Mouse (Mus musculus) granulocyte monocyte progenitor cell, adult 5-6 weeks (primary cell): ENCODE data around the gene Pea15a. TPM values are rescaled to one million over a fixed set of nuclear protein-coding genes. Genes with fewer than 3 reads are reported as not detected.

Source experiments
- ATAC-seq: replicated peaks from 2 replicates; pipeline ENCODE4 v1.8.0; 2016; ENCODE audit warnings: mild to moderate bottlenecking, moderate TSS enrichment, inconsistent platforms; ENCODE audit not compliant: poor library complexity, severe bottlenecking
- total RNA-seq, 2 experiments: library from RNA; stranded (forward) in 1 of 2; stranded (reverse) in 1 of 2; fragments of 200-712, 200-1000 nt in 1 of 2; fragments of >200 nt in 1 of 2; fragmentation: Nextera tagmentation in 1 of 2; gene quantifications; 2 replicates each; pipeline ENCODE4 v1.2.3; 2014 to 2017

The Pea15a gene
- total RNA-seq, 2 experiments from 2014 or later = 1.2 to 3.5 TPM

DNA sequence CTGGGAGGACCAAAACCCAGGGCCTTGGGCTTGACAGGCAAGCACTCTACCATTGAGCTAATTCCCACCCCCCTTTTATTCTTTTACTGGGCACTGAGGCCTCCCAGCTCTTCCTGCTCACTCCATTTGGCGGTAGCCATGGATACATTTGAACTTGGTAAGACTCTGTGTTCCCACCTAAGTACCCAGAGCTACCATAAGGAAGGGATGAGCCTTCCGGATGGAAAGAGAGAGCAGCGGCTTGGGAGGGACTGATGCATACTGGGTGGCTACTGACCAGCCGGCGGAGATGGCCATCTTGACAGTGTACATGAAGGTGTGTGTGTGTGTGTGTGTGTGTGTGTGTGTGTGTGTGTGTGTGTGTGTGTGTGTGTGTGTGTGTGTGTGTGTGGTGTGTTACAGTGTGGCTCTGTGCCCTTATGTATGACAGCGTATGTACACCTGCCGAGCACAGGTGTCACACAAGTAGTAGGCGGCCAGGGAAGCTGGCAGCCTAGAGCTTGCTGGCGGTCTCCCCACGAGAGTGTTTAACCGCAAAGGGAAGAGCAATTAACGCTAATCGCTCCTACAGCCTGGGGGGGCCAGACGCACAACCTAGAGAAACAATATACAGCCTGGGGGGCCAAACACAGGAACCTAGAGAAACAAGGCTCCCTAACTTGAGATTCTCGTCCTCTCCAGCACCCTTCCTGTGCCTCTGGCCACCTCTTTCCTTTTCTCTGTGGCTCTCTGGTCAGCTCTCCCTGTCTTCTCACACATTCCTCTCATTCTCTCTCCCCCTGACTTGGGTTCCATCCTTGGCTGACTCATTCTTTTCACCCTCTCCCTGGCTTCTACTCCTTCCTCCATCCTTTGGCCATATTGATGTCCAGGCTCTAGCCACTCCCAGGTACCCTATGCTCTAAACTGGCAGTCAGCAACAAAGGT lies 1.5 kb downstream of the Pea15a start:
- no peak for ATAC-seq

DNA sequence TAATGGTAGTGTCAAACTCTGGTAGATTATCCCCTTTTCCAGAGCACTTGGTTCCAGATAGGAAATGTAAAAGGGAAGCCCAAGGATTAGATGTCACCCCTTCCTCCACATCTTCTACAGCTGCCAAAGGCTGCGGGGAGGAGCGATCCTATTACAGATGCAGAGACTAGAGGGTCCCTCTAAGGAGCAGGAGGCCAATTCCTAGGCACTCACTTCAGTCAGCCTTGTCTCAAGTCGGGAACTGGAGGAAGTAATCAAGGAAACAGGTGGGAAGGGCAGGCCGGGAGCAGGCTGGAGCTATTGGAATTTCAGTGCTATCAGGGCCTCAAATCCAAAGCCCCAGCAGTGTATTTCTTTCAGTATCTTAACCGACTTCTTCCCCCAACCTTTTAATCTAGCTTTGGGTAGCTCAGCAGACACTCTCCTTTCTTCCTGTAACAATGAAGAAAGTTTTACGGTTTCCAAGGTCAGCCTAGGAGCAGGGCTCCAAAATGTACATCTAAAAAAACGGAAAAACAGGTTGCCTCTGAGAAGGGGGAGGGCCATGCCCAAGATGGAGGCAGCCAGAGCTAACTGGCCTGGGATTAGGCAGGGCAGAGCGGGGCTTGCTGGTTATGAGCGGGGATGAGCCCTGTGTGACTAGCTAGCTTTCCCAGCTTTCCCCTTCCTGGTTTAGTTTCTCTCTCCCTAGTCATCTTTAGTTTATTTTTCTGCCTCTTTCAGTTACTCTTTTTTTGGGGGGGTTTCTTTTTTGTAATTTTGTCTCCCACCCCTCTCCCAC lies 2.4 kb downstream of the Pea15a start:
- no peak for ATAC-seq

DNA sequence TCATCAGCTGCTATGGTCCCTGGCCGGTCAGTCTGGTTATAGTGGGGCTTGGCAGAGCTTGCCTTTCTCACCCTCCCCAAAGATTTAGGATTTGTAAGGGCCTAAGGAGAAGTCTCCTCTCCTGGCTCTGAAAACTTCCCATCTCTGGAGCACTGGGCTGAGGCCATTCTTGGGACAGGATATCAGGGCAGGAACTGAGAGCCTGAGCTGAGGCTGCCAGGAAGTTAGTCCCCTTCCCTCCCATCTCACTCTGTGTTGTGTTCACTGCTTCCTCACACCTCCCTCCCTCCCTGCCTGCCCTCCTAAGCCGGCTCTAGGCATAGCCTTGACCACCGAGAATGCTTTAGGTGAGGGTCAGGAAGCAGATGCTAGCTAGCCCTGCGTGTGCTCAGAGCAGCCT lies 3.0 kb downstream of the Pea15a start:
- ATAC-seq = no peak

DNA sequence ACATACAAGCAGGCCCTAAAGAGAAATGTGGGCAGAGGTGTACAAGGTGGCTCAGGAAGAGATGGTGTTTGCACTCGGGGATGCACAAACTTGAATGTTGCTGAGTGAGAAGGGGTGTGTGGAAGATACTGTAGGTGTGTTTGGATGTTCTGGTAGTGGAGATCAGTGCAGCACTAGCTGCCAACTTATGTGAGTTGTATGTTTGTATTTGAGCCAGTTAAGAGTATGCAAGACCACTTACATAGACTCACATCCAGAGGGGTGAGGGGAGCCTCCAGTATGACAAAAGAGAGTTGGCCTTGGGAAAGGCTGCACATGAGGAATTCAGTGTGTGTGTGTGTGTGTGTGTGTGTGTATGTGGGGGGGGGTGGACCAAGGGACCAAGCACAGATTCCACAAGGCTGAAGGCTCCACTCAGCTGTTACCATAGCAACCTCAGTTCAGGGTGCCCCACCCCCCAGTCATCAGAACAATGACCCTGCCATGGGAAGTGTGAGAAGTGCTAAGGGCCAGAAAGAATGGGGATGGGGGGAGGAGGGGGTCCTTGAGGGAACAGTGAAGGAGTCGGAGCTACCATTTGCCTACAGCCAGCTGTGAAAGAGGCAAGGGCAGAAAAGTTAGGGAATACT lies 3.6 kb downstream of the Pea15a start:
- ATAC-seq = no peak

DNA sequence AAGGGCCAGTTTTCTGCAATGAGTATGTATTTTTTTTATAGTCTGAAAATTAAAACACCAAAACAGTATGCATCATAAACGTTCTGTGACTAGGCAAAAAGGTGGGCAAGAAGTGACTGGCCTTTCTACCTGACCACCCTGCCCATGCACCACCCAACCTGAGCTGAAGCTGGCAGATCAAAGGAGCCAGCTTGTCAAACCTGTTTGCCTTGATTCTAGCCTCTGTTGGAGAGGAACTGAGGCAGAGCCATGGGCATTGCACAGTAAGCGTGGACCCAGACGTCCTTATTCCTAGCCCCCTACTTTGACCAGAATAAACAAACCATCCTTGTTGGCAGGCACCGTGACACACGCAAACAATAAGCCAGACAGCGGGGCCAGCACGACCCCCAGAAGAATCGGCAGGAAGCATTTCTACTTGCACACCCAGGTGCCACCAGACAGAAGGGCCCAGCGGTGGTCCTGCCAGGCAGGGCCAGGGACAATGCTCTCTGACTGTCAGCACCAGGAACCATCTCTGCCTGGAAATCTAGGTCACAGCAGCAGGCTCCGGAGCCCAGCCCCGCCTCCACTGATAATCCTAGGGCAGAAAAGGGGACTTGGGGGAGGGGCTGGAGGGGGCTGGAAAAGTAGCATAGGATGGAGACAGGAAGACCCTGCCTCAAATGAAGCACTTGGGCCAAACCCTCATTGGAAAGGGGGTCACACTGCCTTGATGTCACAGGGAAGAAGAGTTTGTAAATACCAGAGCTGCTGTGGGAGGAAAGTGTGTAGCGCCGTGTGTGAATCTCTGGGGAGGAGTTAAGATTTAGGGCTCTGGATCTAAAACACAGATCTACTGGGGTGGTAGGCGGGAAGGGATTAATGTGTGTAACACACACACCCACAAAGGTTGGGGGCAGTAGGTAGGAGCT lies 4.4 kb downstream of the Pea15a start:
- ATAC-seq = no peak

DNA sequence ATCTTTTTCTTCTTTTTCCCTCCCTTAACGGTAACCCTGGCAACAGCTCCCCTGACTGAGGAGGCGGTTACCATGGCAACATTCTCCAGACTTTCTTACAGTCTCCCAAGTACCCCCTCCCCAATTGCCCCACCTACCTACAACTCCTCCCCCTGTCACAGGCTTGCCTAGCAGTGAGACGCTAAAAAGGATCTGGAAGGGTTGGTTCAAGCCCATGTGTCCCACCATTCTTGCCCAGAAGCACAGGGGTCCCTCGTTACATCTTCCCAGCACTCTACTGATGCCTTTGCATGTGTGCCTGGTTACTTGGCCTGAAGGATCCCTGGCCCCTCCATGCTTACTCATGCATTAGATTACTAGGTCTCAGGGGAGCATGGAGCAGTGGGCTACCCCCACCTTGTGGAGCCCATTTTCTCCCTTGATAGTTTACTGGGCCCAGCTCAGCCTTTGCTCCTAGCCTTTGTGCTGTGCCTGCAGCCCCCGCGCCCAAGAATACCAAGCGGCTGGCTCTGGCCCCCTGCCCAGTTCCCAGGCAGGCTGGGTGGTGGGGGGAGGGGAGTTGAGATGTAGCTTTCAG lies 5.6 kb downstream of the Pea15a start:
- ATAC-seq = no peak

DNA sequence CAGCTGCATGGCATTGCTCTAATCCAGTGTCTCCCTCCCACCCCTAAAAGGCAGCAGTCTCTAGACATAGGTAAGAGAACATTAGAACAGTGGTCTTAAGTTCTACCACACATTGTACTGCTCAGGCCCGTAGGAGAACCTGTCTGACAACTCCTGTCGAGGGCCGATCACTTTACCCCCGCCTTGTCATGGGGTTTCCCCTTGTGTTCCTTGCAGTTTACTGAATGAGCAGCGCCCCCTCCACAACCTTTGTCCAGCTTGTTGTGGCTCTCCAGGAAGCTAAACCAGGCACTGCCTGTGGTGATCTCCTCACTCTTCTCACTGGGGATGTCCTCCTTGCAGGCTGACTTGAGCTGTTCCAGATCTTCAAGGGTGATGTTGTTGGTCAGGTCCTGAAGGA lies 6.4 kb downstream of the Pea15a start:
- ATAC-seq = no peak

DNA sequence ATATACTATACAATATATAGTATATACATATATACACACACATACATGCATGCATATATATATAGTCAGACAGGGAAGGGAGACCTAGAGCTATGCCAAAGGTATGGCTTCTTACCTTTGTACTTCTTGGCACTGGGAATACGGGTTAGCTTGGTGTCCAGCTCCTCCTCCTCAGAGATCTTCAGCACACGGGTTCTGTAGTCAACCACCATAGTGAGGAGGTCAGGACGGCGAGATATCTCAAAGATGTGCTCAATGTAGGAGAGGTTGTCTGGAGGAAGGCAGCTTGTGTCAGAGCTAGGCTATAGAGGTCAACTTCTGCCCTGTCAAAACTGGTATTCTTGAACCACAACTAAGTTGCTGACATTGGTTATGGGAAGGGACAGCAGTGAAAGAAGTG lies 7.6 kb downstream of the Pea15a start:
- no peak for ATAC-seq

DNA sequence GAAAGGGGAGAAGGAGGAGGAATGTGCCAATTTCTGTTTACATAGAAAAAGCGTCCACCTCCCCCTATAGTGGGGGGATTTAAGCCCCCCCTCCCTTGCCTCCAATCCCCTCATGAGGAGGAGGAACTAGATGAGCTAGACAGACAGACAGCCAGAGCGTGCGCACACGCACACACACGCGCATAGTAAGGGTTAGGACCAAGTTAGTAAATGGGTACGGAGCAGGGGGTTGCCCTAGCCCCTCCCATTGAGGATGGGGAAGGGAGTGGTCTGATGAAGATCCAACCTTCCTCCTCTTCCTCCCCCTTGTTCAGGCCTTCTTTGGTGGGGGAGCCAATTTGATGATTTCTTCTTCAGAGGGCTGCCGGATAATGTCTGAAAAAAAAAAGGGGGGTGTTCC lies 8.3 kb downstream of the Pea15a start:
- ATAC-seq = no peak

DNA sequence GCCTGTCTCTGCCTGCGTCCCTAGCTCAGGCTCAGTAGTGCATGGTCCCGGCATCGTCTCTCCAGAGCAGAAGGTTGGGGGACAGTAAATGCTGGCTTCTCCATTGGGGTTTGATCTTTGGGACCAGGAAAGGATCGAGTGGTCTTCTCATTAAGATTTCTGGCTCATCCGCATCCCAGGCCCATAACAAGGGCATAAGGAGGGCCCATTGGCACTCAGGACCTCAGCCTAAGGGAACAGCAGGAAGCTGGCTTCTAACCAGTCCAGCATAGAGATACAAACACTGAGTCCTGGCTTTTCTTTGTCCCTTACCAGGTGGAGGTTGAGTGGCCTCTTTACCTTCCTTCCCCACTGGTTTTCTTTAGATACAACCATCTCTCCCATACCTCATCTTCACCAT lies 8.8 kb downstream of the Pea15a start:
- no peak for ATAC-seq

DNA sequence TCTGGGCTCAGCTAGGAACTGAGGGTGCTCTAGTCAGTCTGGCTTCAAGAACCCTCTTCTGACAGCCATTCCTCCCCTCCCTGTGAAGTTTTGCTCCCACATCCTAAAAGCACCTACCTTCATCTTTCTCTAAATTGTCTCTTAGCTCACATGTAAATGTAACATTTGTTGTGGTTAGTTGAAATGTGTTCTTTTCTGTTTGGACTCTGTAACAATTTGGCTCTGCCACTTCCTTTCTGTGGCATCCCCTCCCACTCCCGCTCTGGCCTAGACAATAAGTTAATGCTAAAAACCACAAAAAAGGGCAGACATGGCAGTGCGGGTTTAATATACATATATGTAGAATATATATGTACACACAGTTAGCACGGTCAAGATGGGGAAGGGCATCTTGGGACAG lies 9.5 kb downstream of the Pea15a start:
- no peak for ATAC-seq

DNA sequence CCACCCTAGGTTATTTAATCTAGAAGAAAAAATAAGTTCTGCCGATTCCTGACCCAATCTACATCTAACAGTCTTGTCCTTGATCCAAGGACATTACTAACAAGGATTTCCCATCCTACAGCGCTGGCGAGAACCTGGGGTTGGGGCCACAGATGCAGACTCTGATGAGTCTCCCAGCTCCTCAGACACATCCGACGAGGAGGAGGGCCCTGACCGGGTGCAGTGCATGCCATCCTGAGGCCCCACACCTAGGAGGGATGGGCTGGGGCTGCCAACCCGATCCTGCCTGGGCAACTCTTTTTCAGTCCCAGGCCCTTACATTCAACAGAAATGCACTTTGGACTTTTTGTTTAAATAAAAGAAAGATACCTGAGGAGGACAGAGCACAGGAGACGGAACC lies 12.2 kb downstream of the Pea15a start:
- ATAC-seq = no peak

DNA sequence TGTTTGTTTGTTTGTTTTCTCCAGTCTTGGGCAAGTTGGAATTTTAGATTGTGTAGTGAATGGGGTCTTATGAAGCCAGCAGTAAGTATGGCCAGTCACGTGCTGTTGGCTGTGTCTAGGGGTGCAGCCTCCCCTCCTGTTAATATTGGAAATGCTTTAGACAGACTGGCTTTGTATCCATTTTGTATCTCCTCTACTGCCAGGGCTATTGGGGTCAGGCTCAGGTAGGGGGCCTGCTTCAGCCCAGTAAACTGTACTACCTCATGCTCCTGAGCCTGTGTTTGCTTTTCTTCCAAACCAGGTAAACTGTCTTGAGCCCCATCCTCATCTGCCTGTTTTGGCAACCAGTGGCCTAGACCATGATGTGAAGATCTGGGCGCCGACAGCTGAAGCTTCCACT lies 14.4 kb downstream of the Pea15a start:
- no peak for ATAC-seq

DNA sequence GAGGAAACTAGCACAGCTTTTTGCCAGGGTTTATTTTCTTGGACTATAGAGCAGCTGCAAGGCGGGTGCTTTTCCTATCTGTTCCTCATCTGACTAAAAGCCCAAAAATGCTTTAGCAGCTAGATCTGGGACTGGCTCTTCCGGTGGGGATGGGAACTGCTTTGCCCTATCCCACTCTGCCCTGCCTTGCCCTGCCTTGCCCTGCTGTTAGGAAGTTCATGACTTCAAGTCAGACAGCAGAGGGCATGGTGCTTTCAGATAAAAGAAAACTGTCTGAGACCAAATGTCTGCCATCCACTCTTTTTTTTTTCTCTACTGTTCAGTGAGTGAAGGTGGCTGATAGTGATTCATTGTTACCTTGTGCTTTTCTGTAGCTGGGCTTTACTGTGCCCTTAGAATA lies 15.0 kb downstream of the Pea15a start:
- ATAC-seq = no peak

DNA sequence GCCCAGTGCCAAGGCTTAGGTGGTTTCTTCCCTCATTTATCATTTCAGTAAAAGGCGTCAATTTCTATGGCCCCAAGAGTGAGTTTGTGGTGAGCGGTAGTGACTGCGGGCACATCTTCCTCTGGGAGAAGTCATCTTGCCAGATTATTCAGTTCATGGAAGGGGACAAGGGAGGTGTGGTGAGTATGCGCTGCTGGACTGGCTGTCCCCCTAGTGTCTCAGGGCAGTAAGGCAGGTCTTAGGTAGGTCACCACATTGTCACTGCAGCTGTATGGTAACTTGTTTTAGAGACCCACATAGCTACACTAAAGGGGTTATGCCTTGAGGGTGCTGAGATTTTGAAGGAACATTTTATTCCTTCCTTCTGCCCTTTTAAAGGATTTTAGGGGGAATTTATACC lies 17.7 kb downstream of the Pea15a start:
- peak; percentile 80 for ATAC-seq

DNA sequence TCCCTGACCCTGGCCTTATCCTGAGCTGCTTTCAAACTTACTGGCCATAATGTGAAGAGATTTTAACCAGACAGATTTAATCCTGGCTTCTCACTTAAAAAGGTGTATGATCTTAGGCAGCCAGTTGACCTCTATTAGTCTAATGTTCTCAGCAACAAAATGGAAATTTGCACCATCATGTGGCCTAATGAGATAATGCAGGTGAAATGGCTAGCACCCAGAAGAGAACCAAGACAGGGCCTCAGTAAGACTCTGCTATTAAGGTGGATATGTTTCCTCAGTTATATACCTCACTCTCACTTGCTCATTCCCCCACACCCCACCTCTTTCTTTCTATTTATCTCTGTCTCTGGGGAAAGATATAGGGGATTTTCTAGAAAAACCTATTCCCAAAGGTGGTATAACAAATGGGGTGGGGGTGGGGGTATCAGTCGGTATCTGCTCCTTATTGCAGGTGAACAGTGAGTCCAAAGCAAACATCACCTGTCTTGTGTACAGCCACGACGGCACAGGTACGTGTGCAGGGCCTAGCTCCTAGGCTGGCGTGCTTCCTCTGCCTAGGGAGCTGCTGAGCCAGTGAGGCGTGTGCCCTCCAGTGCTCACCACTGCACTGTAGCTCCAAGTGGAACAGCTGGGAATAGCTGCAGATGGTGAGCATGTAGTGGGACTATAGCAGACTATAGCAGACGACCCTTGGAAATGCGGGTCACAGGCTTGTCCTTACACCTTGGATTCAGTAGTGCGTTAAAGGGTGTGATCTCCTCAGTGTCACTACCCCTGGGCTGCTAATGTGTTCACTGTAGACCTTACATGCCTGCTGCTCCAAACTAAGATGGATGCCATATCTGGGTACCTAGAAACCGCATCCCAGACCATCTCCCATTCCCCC lies 20.0 kb downstream of the Pea15a start:
- ATAC-seq = peak; percentile 27; the same call in 1 of the 2 replicates

DNA sequence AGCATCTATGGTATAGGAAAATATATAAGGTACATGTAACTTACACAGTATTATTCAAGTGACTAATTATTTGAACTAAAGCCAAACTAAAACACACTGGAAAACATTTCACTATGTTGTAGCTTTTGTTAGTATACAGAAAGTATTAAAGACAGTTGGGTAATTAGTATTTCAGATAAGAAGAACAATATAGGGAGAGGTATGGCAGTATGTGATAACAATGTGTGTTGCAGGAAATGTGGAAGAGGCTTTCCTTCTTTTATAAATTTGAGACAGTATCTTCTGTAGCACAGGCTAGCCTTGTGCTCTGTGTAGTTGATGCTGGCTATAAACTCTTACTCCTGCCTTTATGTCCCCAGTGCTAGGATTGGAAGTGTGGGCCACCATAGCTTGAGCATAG lies 22.7 kb downstream of the Pea15a start:
- ATAC-seq = no peak

DNA sequence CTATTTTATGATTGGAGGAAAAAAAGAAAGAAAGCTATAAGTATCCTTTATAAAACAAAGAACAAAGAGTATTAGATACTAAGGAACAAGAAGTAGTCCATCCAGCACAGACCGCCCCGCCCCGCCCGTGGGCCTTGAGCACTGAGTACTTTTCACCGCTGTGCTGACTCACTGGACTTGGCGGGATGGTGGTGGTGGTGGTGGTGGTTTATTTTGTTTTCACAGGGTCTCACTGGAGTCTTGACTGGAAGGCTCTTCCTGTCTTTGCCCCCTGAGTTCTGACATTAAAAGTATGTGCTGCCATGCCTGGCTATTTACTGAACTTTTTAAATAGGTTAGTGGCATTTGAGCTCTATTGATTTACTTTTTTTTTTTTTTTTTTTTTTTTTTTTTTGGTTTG lies 23.5 kb downstream of the Pea15a start:
- no peak for ATAC-seq

DNA sequence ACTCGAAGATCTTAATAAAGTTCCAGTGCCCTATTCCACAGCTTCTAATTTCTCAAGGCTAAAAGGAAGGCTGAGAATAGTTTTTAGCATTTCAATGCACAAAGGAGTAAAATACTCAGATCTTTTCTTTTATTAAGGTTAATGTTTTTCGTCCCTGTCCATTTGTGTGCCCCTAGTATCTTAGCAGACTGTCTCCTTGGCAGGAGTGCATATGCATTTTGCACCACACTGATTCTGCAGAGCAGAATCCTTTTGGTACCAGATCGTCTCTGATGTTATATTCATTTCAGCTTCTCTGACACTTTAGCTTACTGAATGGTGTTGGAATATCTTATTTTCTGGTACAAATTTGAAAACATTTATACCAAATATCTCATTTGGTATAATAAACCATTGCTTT lies 24.8 kb downstream of the Pea15a start:
- no peak for ATAC-seq
